Mouse (Mus musculus): ENCODE measurements around the gene Scarb1. TPM values are rescaled to one million over a fixed set of nuclear protein-coding genes. Genes with fewer than 3 reads are reported as not detected.

Scarb1 gene
- polyA plus RNA-seq, 2 experiments, result 40.1 to 67.7 TPM

DNA sequence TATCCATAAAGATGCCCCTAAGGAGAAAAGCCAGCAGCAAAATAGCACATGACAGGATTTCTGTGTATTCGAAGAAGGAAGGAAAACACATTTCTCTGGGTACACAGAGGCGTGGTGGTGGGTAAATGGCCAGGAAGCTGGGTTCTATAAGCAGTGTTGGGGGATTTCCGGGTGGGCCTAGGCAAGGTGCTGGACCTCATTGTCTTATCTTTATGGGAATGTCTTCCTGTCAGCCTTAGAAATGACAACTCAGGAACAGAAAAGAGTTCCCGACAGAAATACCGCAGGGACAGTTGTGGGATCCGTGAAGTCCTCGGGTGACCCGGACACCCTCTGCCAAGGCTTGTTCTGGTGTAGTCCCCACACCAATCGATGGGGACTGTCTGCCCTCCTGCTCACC lies 42.7 kb downstream of the Scarb1 start:
- Histone ChIP-seq H3K4me2 (replicated peaks; ENCODE audit: low read depth, low read length, severe bottlenecking) (no peak overlapping the region), H3K27ac (replicated peaks; ENCODE audit: low read depth, low read length) (no peak overlapping the region), H3K36me3 (ENCODE audit: control insufficient read depth, insufficient read depth, low read length) (peaks cover 52% of the 10 kb centered on the region), H3K4me1 (ENCODE audit: control insufficient read depth, insufficient read depth, low read length) (no peaks in the 10 kb centered on the region), H3K27me3 (ENCODE audit: control insufficient read depth, insufficient read depth, low read length) (no peaks in the 10 kb centered on the region), H3K9ac (ENCODE audit: low read depth, low read length, severe bottlenecking) (no peak overlapping the region), H3K4me3 (replicated peaks; ENCODE audit: low read length) (no peak overlapping the region), H3K9me3 (ENCODE audit: control insufficient read depth, low read length) (no peaks in the 10 kb centered on the region)
- ATAC-seq (ENCODE audit: low FRiP score, low read depth) (no peak), DNase-seq (ENCODE audit: low spot score) (no peak)
- no peak for TF ChIP-seq POLR2A (IDR thresholded peaks at IDR 0.05; ENCODE audit: borderline replicate concordance, extremely low read depth, insufficient read depth, insufficient read length)
- 85% methylated on average over 9 of the region's 9 CpGs for WGBS

DNA sequence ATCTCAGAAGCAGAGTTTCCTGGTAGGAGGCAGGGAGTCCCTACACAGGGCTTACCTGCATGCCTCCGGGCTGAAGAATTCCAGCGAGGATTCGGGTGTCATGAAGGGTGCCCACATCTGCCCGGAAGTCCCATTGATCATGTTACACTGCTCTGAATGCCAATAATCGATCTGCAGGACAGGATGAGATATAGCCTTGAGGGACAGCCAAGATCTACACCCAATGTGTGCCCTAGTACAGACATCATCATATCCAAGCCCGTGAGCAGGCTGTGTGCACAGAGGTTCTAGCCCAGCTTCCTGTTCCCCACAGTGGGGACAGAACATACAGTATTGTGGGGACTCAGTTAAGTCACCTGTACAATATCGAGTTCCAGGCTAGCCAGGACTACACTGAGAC lies 43.7 kb downstream of the Scarb1 start:
- Histone ChIP-seq H3K4me3 (replicated peaks; ENCODE audit: low read length) (no peak overlapping the region), H3K4me2 (replicated peaks; ENCODE audit: low read depth, low read length, severe bottlenecking) (no peak overlapping the region), H3K4me1 (ENCODE audit: control insufficient read depth, insufficient read depth, low read length) (no peaks in the 10 kb centered on the region), H3K9me3 (ENCODE audit: control insufficient read depth, low read length) (no peaks in the 10 kb centered on the region), H3K36me3 (ENCODE audit: control insufficient read depth, insufficient read depth, low read length) (peaks cover 45% of the 10 kb centered on the region), H3K27me3 (ENCODE audit: control insufficient read depth, insufficient read depth, low read length) (no peaks in the 10 kb centered on the region), H3K9ac (ENCODE audit: low read depth, low read length, severe bottlenecking) (no peak overlapping the region), H3K27ac (replicated peaks; ENCODE audit: low read depth, low read length) (no peak overlapping the region)
- 93% methylated on average over 7 of the region's 7 CpGs for WGBS
- DNase-seq (ENCODE audit: low spot score) (no peak), ATAC-seq (ENCODE audit: low FRiP score, low read depth) (no peak)
- TF ChIP-seq POLR2A (IDR thresholded peaks at IDR 0.05; ENCODE audit: borderline replicate concordance, extremely low read depth, insufficient read depth, insufficient read length), result no peak

DNA sequence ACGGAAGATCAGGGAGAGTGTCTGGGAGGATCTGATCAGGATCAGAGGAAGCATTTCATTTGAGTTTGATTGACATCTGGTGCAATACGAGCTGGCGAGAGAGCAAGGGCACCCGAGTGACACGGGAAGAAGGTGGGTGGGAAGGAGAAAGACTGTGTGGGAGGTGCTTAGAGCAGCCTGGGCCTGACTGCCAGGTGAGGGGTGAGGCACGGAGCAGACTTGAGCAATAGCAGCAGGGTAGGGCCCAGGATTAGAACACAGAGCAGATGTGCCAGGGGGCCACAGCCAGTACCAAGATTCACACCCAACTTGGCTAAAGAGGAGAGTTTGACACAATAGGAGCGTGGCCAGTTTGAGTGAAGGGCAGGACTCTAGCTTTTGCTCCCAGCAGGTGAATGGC lies 47.9 kb downstream of the Scarb1 start:
- WGBS, result 57% methylated on average over 7 of the region's 7 CpGs

DNA sequence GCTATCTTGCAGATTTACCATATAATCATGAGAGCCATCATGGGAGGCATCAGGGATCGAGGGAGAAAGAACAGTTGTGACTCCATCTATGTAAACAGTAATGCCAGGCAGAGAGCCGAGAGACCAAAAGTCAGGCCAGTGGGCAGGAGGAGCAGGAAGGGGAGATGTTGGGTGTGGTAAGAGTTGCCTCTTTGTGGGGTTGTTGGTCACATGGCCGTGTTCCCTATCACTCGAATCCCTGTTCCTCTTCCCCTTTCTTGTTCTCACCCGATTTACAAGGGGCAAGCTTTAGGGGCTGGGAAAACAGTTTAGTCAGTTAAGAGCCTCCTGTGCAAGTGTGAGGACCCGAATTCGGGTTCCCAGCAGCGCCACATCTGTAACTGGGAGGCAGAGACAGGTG lies 49.0 kb downstream of the Scarb1 start:
- peaks cover 7% of the 10 kb centered on the region; the same call in 1 of the 2 replicates for H3K4me1 ChIP-seq (ENCODE audit: control insufficient read depth, insufficient read depth, low read length)
- 82% methylated on average over 8 of the region's 8 CpGs for WGBS

More for the DNA sequence above, 47.9 kb downstream of the Scarb1 start:
- Histone ChIP-seq H3K4me1 (ENCODE audit: control insufficient read depth, insufficient read depth, low read length) (peaks cover 7% of the 10 kb centered on the region; the same call in 1 of the 2 replicates), H3K36me3 (ENCODE audit: control insufficient read depth, insufficient read depth, low read length) (peaks cover 21% of the 10 kb centered on the region; the same call in 1 of the 2 replicates), H3K4me3 (replicated peaks; ENCODE audit: low read length) (no peak overlapping the region), H3K4me2 (replicated peaks; ENCODE audit: low read depth, low read length, severe bottlenecking) (no peak overlapping the region), H3K9ac (ENCODE audit: low read depth, low read length, severe bottlenecking) (no peak overlapping the region), H3K9me3 (ENCODE audit: control insufficient read depth, low read length) (no peaks in the 10 kb centered on the region), H3K27me3 (ENCODE audit: control insufficient read depth, insufficient read depth, low read length) (no peaks in the 10 kb centered on the region), H3K27ac (replicated peaks; ENCODE audit: low read depth, low read length) (no peak overlapping the region)
- no peak for DNase-seq (ENCODE audit: low spot score)
- ATAC-seq (ENCODE audit: low FRiP score, low read depth), result no peak
- no peak for TF ChIP-seq POLR2A (IDR thresholded peaks at IDR 0.05; ENCODE audit: borderline replicate concordance, extremely low read depth, insufficient read depth, insufficient read length)

DNA sequence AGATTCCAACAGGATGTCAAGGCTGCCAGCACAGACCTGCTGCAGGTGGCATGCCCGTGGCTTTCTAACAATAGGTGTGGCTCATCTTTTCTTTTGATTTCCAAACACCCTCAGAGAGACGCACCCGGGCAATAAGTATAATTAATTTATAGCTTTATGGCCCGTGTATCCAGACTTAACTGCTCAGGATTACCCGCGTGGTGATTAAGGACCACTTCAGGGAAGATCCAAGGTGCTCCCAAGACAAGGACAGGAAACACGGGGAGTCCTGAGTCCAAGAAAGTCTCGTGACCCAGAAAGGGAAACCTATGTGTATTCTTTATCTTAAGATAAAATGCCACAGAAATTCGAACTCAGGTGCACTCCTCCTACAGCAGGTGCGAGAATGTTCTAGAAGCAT lies 49.5 kb downstream of the Scarb1 start:
- no peak overlapping the region for H3K9ac ChIP-seq (ENCODE audit: low read depth, low read length, severe bottlenecking)
- H3K4me2 ChIP-seq (replicated peaks; ENCODE audit: low read depth, low read length, severe bottlenecking), result no peak overlapping the region
- H3K36me3 ChIP-seq (ENCODE audit: control insufficient read depth, insufficient read depth, low read length), result peaks cover 23% of the 10 kb centered on the region
- H3K9me3 ChIP-seq (ENCODE audit: control insufficient read depth, low read length), result no peaks in the 10 kb centered on the region
- peaks cover 7% of the 10 kb centered on the region; the same call in 1 of the 2 replicates for H3K4me1 ChIP-seq (ENCODE audit: control insufficient read depth, insufficient read depth, low read length)
- no peak overlapping the region for H3K4me3 ChIP-seq (replicated peaks; ENCODE audit: low read length)
- ATAC-seq (ENCODE audit: low FRiP score, low read depth), result no peak
- no peak for TF ChIP-seq POLR2A (IDR thresholded peaks at IDR 0.05; ENCODE audit: borderline replicate concordance, extremely low read depth, insufficient read depth, insufficient read length)
- no peaks in the 10 kb centered on the region for H3K27me3 ChIP-seq (ENCODE audit: control insufficient read depth, insufficient read depth, low read length)
- H3K27ac ChIP-seq (replicated peaks; ENCODE audit: low read depth, low read length), result no peak overlapping the region
- 53% methylated on average over 10 of the region's 10 CpGs for WGBS
- DNase-seq (ENCODE audit: low spot score), result no peak

More for the DNA sequence above, 49.0 kb downstream of the Scarb1 start:
- Histone ChIP-seq H3K4me3 (replicated peaks; ENCODE audit: low read length) (no peak overlapping the region), H3K27me3 (ENCODE audit: control insufficient read depth, insufficient read depth, low read length) (no peaks in the 10 kb centered on the region), H3K27ac (replicated peaks; ENCODE audit: low read depth, low read length) (no peak overlapping the region), H3K9ac (ENCODE audit: low read depth, low read length, severe bottlenecking) (no peak overlapping the region), H3K36me3 (ENCODE audit: control insufficient read depth, insufficient read depth, low read length) (peaks cover 24% of the 10 kb centered on the region), H3K9me3 (ENCODE audit: control insufficient read depth, low read length) (no peaks in the 10 kb centered on the region), H3K4me2 (replicated peaks; ENCODE audit: low read depth, low read length, severe bottlenecking) (no peak overlapping the region)
- TF ChIP-seq POLR2A (IDR thresholded peaks at IDR 0.05; ENCODE audit: borderline replicate concordance, extremely low read depth, insufficient read depth, insufficient read length), result no peak
- ATAC-seq (ENCODE audit: low FRiP score, low read depth) (no peak), DNase-seq (ENCODE audit: low spot score) (no peak)

Measured in limb, embryonic 14.5 days (tissue).